Mouse (Mus musculus) induced T-regulatory cell, adult 2 months (primary cell): ENCODE measurements around the gene Drd4.
"Not testable (repeated sequence)": the region's sequence is repeated elsewhere in the genome, so short reads cannot be mapped to it uniquely, and the experiment has no call there.

ENCODE experiments used
- DNase-seq: peaks from one replicate; pipeline ENCODE4 v3.0.0-alpha.2; 2012; ENCODE audit warnings: low read depth

Gene Drd4

GRCm38 (mm10) chr7:141291921-141292582, at the start of gene Drd4:
Gene Drd4 (plus strand): TSS chr7:141292006.
- no peak for DNase-seq

DNA sequence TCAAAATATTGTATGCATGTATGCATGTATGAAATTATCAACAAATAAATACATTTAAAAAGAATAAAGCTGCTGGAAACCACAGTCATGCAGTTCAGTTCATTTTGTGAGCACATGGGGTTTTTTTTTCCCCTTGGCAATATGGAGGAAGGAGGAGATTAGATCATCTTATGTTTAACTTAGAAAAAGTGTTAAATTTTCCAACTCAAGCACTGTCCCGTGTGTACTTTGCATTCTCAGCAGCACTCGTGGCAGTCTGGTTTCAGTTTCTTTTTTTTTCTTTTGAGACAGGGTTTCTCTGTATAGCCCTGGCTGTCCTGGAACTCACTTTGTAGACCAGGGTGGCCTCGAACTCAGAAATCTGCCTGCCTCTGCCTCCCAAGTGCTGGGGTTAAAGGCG, 41.3 kb upstream of the Drd4 start:
- not testable (repeated sequence) for DNase-seq

DNA sequence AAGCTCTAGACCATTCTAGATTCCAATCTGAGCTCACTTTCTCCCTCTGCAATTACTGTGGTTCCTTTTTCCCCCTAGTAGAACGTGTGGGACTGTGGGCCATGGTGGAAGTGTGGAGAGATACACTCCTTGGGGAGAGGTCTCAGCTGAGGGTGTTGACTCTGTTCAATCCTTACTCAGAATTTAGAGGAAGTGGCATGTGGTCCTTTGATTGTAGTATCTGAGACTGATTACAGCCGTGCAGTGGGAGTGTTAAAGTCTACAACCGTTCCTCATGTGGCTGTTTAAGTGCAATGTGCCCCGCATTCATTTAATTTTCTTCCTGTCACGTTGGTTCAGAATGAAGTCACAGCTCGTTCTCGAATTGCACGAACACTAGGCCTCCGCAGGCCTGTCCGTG, 35.6 kb upstream of the Drd4 start:
- no peak for DNase-seq

GRCm38 (mm10) chr7:141261480-141261879, 30.3 kb upstream of the Drd4 start:
- no peak for DNase-seq

GRCm38 (mm10) chr7:141263640-141264039, 28.2 kb upstream of the Drd4 start:
- DNase-seq, result no peak

- DNase-seq, result no peak
Observed at GRCm38 (mm10) chr7:141264041-141264700, 27.6 kb upstream of the Drd4 start.

- DNase-seq, result peak; percentile 80
Observed at GRCm38 (mm10) chr7:141264761-141265410, 26.9 kb upstream of the Drd4 start.

- DNase-seq, result no peak
Observed at GRCm38 (mm10) chr7:141265411-141265738, 26.4 kb upstream of the Drd4 start.

GRCm38 (mm10) chr7:141265739-141266561, 25.9 kb upstream of the Drd4 start, which contains the start of gene Irf7:
Gene Irf7 (minus strand): TSS chr7:141266481.
- DNase-seq, result peak; percentile 94

DNA sequence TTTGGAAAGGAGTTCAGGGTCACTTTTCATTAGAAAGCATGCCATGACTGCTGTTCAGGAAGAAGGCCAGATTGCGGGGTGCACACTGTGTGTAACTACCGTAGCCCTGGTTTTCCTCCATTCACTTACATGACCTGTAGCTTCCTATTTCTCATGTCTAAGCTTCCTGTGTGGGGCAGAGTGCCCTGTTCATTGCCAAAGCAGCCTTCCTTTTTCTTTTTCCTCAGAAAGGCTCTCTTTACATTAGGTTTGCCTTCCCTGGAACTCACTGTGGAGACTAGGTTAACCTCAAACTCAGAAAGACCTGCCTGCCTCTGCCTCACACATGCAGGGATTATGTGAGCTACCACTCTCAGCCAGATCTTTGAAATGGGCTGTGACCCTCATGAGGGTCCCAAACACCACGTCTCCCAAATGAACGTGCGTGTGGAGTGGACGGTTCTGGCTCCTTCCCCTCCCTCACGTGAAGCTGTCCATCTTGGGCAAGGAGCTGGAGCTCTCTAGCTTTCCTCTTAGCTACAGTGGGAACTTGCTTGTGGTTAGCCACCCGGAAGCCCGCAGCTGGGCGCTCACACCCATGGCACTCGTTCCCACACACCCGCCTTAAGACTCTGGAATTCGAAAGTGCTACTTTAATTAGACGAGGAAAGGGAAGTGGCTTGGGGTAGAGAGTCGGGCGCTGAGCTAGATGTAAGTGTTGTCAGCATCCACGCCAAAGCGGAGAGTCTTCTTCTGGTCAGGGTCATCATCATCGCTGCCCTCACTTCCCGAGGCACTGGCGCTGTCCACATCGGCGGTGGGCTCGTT, 23.1 kb upstream of the Drd4 start:
- peak; percentile 67 for DNase-seq

GRCm38 (mm10) chr7:141269273-141269545, 22.6 kb upstream of the Drd4 start:
- no peak for DNase-seq

GRCm38 (mm10) chr7:141270631-141271030, 21.2 kb upstream of the Drd4 start:
- peak; percentile 59 for DNase-seq

DNA sequence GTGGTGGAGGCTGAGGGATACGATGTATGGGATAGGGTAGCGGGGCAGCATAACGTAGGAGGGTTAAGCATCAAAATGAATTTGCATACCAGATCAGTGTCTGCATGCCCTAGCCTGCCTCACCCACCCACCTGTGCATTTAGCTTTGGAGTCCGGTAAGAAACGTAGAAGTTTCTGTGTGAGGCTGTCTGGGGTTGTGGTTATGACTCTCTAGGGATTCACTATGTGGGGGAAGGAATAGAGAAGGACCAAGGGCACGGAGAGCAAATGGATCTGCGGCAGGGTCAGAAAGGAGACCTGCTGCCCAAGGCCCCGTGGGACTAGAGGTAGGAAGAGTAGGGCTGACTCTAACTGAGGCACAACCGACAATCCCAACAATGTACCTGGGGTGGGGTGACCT, 16.4 kb upstream of the Drd4 start:
- DNase-seq, result no peak

GRCm38 (mm10) chr7:141276546-141276945, 15.3 kb upstream of the Drd4 start, which contains the start of gene Cdhr5:
Gene Cdhr5 (minus strand): TSS chr7:141276786.
- no peak for DNase-seq

DNA sequence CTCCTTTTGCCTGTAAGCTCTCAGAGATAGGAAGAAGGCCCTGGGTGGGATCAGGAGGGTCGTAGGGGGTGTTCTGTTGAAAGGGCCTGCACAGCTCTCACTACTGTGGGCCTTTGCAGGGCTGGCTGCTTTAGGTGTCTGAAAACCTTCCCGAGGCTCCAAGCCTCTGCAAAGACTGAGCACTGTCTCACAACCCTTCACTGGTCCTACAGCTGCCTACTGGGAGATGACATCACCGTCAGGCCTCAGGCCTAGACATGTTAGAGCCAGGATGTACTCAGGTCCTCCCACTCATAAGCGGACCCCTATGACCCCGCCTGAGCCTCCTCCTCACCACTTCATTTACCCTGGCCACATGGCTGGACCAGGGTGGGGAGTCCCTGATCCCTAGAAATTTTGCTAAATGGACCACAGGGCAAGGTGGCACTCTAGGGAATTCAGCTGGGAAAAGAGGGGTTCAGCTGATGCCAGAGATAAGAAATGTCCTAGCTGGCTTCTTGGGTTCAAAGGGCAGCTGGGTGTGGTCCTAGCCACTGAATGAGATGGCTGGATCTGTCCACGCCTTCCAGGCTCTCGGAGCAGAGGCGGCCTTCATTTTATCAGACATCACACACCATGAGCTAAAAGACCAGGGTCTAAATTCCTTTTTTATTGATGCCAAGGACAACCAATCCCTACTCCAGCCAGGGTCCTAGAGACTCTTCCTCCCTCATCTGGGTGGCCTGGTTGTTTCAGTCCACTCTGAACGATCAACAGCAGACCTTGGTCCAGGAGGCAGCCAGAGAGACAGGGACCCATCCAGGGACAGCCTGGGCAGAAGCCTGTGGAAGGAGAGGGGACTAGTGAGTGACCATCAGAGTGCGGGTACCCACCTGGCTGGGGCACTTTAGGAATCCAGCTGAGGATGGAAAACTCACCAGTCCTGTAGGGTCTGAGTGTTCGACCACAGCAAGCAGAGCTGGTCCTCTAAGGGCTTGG, 13.8 kb upstream of the Drd4 start:
- no peak for DNase-seq

- DNase-seq, result no peak
Observed at GRCm38 (mm10) chr7:141278766-141279590, 12.8 kb upstream of the Drd4 start, which contains the start of gene Sct. Gene Sct (minus strand): TSS chr7:141279133.

DNA sequence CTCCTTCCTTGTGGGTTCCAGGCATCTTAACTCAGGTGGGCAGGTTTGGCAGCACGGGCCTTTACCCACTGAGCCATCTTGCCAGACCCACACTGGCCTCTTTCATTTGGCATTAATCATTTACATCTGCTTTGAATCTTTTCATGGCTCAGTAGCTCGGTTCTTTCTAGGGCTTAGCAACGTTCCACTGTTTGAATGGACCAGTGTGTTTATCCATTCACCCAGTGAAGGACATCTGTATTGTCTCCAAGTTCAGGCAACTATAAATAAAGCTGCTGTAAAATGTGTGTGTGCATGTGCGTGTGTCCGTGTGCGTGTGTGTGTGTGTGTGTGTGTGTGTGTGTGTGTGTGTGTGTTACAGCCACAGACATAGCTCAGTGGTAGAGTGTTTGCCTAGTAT, 10.4 kb upstream of the Drd4 start:
- no peak for DNase-seq

- DNase-seq, result no peak
Observed at GRCm38 (mm10) chr7:141282756-141283155, 9.1 kb upstream of the Drd4 start.

GRCm38 (mm10) chr7:141288042-141288441, 3.8 kb upstream of the Drd4 start:
- DNase-seq, result no peak
